Mouse (Mus musculus) testis, adult 10 weeks (tissue): Measurements from ENCODE around the gene Mut. TPM values are rescaled to one million over a fixed set of nuclear protein-coding genes. Genes with fewer than 3 reads are reported as not detected.

Experiments
- polyA plus RNA-seq: library from polyadenylated mRNA; stranded (reverse); fragments of 350-450 nt; fragmentation: Illumina TruSeq; extraction: RNeasy Lipid Tissue Mini Kit (QIAGEN cat#74804); gene quantifications from one replicate; pipeline ENCODE4 v1.2.3, GENCODE M21; 2014; ENCODE audit warnings: low read depth, low replicate concordance

The Mut gene
- 19.6 TPM for polyA plus RNA-seq

DNA sequence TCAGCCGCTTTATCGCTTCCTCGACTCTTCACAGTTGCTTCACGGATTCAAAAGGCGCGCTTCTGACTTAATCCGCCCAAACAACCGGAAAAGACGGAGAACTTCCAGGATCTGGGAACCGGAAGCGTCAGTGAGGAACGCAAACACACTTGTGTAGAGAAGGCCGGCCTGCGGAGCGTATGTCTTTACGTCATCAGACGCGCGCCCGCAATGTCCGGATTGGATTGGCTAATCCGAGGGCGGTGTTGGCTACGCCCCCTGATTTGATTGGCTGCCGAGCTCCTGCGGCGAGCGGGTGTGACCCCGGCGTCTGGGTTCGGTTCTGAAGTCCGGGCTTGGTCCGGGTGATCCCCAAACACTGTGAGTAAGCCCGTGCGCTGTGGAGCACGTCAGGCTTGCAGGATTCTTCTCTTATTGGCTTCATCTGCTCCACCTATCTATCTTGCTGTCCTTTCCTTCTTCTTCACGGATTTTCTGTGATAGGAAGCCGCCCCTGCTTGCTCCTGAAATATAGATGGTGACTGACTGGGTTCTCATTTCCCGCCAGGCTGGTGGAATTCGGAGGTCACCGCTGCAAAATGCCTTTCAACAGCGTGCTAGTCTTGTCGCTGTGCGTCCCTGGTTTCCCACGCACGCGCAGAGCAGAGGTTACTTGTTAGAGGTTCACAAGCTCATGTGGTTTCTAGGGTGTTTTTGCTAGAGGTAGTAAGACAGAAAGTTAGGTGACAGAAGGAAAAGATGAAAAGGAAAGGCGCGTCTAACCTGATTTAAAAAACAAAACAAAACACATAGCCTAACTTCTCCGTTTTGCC, at the start of gene Mut, which contains the start of gene Cenpq:
Mut (plus strand) TSS at position 266 of the 812 bp plus-strand sequence.
Cenpq (minus strand) TSS at position 628 of the 812 bp plus-strand sequence.

GRCm38 (mm10) chr17:40914250-40914649, 20.2 kb upstream of the Mut start, which contains the start of gene Glyatl3:
Glyatl3 (minus strand) TSS chr17:40914350.

Other genes starting within 250 kb of the Mut start
- gene Esp1, start 207.6 kb upstream of the Mut start, polyA plus RNA-seq = not detected
- gene Crisp2, start 127.7 kb upstream of the Mut start, polyA plus RNA-seq = 9,128 TPM
- gene Rhag, start 123.6 kb upstream of the Mut start, polyA plus RNA-seq = not detected
- 0.18 TPM for gene 9130008F23Rik, start 54.1 kb upstream of the Mut start, polyA plus RNA-seq
- not detected for gene Glyatl3, start 20.3 kb upstream of the Mut start, polyA plus RNA-seq
- gene Cenpq, start 362 bp downstream of the Mut start, polyA plus RNA-seq = 77.4 TPM